Comparison of ENCODE assay signal across 9 mouse cellular contexts in the genomic region with DNA sequence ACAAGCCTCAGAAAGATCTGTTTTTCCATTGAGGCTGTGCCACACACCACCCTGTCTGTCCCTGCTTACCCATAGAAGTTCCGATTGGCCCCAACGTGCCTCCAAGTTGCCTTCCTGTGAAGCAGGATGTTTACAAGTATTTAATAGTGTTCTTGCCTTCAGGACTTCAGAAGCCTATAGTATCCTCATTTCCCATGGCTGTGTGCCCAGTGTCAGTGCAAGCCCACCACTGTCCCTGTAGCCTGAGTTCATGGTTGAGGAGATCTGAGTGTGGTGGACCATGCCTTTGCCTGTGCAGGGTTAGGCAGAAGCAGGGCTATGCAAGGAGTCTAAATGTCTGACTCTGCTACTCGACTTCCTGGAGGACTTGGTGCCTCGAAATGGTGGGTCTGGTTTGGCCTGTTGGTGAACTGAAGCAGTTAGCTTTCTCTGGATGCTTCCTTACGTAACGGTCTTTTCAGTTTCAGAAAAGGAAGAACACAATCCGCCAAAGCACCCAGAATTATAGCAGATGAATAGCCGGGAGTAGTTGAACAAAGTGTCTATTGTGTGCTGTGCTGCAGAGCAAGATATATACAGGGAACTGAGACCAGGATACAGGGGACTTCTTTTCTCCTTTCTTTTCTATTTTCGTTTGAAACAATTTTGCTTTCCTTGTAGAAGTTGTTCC.
DNase-seq lines count a peak whose midpoint lies in the region; TF ChIP-seq lines count a peak whose summit lies in the region.
"Had no signal": no experiment of that assay in that cellular context is flagged by ENCODE, and none has a peak within 500 bp of the region (broad histone marks: within the 10 kb centered on the region; RNA-seq: fewer than 3 reads in every experiment).

No protein-coding gene starts in this region.

- peak overlapping the region; percentile 98 for H3K27ac ChIP-seq in cortical plate, adult 2 months (ENCODE audit: insufficient read depth, low read length)
- H3K27ac ChIP-seq: liver, embryonic 14.5 days had no signal

- TF ChIP-seq CTCF in cortical plate, adult 2 months (IDR thresholded peaks at IDR 0.05; ENCODE audit: extremely low read depth, insufficient read depth, low read length), result no peak

- peak; percentile 25 for DNase-seq in kidney, adult 9 months
- DNase-seq in kidney, adult 8-10 months, result no peak
- DNase-seq in heart, postnatal 4 days, result peak; percentile 30
- DNase-seq in mesoderm, embryonic 11.5 days (ENCODE audit: low read depth, low spot score), result peak; percentile 17
- no peak for DNase-seq in urinary bladder, postnatal 14 days (ENCODE audit: low spot score)
- DNase-seq in cerebellum, adult 11 months, result no peak
- no peak for DNase-seq in ovary, postnatal 36 days (ENCODE audit: low spot score)

- TF ChIP-seq POLR2A in cortical plate, adult 2 months (IDR thresholded peaks at IDR 0.05; ENCODE audit: extremely low read depth, insufficient read depth, low read length), result no peak

- H3K4me1 ChIP-seq in cortical plate, adult 2 months (ENCODE audit: control insufficient read depth, insufficient read depth, low read length), result peaks cover 12% of the 10 kb centered on the region

- H3K4me3 ChIP-seq in cortical plate, adult 2 months (ENCODE audit: insufficient read depth, low read length), result no peak overlapping the region

Comparison
In these comparisons a context has a peak if more than half of its experiments do, and no peak if none do; other contexts are left out.
1. DNase-seq: peak in kidney, adult 9 months (single experiment), heart, postnatal 4 days (single experiment) and mesoderm, embryonic 11.5 days (single experiment); none in kidney, adult 8-10 months (0 of 2), urinary bladder, postnatal 14 days (single experiment), cerebellum, adult 11 months (single experiment) and ovary, postnatal 36 days (single experiment).